Mouse (Mus musculus) lung, postnatal 0 days (tissue): ENCODE results near the gene Ntrk3.

Experiments
- CTCF ChIP-seq: IDR thresholded peaks from 2 replicates; pipeline ENCODE4 v1.5.1; 2016; ENCODE audit warnings: antibody characterized with exemption, mild to moderate bottlenecking
- EP300 ChIP-seq: IDR thresholded peaks from 2 replicates; pipeline ENCODE4 v1.6.1; 2016; ENCODE audit warnings: antibody characterized with exemption, mild to moderate bottlenecking, control low read depth

DNA sequence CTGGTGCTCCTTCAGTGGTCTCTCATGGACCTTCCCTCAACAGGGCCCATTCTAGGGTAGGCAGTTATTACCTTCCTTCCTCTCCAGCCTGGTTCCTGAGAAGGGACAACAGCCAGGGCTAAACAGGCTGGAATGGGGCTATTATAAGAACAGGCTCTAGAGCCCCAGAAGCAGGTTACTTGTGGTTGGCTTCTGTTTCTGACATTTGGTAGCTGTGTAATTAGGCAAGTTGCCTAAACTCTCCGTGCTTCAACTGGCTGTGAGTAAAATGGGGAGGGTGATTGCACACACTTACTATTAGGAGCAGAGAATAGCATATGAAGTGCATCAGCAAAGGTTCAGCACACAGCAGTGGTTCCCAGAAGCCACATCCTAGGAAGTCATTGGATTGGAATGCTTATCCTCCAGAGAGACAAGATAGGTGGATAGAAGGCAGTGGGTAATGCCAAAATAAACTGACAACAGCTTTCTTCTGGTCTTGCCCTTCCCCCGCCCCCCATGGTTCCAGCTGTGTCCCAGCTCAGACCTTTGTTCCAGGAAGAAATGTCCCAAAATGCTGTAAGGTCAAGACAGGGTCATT, 230.7 kb downstream of the Ntrk3 start:
- TF ChIP-seq CTCF (no peak), EP300 (no peak)
